Mouse (Mus musculus): ENCODE measurements around the gene Dnaaf5. TPM values are rescaled to one million over a fixed set of nuclear protein-coding genes. Genes with fewer than 3 reads are reported as not detected.

Dnaaf5 gene
- polyA plus RNA-seq (2012; ENCODE audit: insufficient read depth, low replicate concordance): 196 and 533 TPM in 2 replicates

- no peak for TF ChIP-seq FLI1 (IDR thresholded peaks at IDR 0.05; ENCODE audit: low read length)
- TF ChIP-seq GATA1 (IDR thresholded peaks at IDR 0.05; ENCODE audit: borderline replicate concordance, low read length): no peak
- Histone ChIP-seq H3K9me3 (peaks cover 10% of the 10 kb centered on the region), H3K36me3 (replicated peaks; ENCODE audit: low read length) (peaks cover 66% of the 10 kb centered on the region), H3K4me3 (replicated peaks) (peak within 1 kb of the TSS; percentile 97), H3K27me3 (replicated peaks) (no peaks in the 10 kb centered on the region), H3K4me1 (peaks cover 85% of the 10 kb centered on the region)
Observed at GRCm38 (mm10) chr5:139149681-139150602, at the start of gene Dnaaf5, which contains the start of gene Prkar1b. Dnaaf5 (plus strand) TSS chr5:139150223. Prkar1b (minus strand) TSS chr5:139150001.

DNA sequence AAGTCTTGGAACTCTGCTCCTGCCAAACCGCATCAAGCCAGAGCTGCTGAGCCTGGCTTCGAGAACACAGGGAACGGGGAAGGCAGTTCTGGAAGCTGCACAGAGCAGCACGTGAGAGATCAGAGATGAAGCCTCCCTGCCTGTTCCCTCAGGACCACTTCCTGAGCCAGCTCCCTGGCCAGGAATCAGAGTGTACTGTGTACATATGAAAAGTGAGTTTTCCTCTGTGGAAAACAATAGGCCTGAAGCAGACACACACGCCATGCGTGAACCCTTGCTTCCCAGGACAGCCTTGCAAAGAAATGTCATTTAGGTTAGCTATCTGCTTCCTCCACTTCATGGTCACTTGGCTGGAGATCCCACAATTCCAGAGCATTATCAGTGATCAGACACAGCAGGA is 48.2 kb upstream of the Dnaaf5 start:
- Histone ChIP-seq H3K4me3 (replicated peaks) (no peak overlapping the region), H3K27me3 (replicated peaks) (peaks cover 6% of the 10 kb centered on the region), H3K9me3 (peaks cover 24% of the 10 kb centered on the region), H3K36me3 (replicated peaks; ENCODE audit: low read length) (peaks cover 11% of the 10 kb centered on the region), H3K4me1 (peaks cover 62% of the 10 kb centered on the region)
- TF ChIP-seq GATA1 (IDR thresholded peaks at IDR 0.05; ENCODE audit: borderline replicate concordance, low read length) (no peak), FLI1 (IDR thresholded peaks at IDR 0.05; ENCODE audit: low read length) (no peak)

- peak overlapping the region; percentile 4 for H3K4me3 ChIP-seq (replicated peaks)
- no peak for TF ChIP-seq GATA1 (IDR thresholded peaks at IDR 0.05; ENCODE audit: borderline replicate concordance, low read length)
- no peak for TF ChIP-seq FLI1 (IDR thresholded peaks at IDR 0.05; ENCODE audit: low read length)
- H3K36me3 ChIP-seq (replicated peaks; ENCODE audit: low read length): no peaks in the 10 kb centered on the region
- H3K9me3 ChIP-seq: peaks cover 12% of the 10 kb centered on the region
- peaks cover 32% of the 10 kb centered on the region for H3K4me1 ChIP-seq
- peaks cover 47% of the 10 kb centered on the region for H3K27me3 ChIP-seq (replicated peaks)
Observed at GRCm38 (mm10) chr5:139107815-139108214, 42.2 kb upstream of the Dnaaf5 start.

GRCm38 (mm10) chr5:139110140-139110855 is 39.7 kb upstream of the Dnaaf5 start:
- H3K4me3 ChIP-seq (replicated peaks): no peak overlapping the region
- H3K36me3 ChIP-seq (replicated peaks; ENCODE audit: low read length): no peaks in the 10 kb centered on the region
- H3K4me1 ChIP-seq: peaks cover 23% of the 10 kb centered on the region
- TF ChIP-seq FLI1 (IDR thresholded peaks at IDR 0.05; ENCODE audit: low read length) (no peak), GATA1 (IDR thresholded peaks at IDR 0.05; ENCODE audit: borderline replicate concordance, low read length) (no peak)
- peaks cover 54% of the 10 kb centered on the region for H3K27me3 ChIP-seq (replicated peaks)
- H3K9me3 ChIP-seq: no peaks in the 10 kb centered on the region

DNA sequence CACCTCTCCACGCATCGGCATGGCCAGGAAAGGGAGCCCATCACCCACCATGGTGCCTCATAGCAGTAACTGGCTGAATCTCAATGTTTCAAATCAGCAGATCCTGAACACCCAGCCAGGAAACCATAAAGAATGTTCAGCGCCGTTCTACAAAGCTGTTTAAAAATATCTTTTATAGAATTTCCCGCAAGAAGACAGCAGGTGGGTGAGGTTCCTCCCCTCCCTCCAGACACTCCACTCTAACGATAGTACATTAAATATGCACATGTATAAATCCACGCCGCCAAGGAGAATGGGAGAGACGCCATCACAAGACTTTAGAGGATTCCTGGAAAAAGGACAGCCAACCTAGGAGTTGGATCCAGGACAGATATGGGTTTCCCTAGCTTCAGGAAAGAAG is 38.0 kb upstream of the Dnaaf5 start:
- Histone ChIP-seq H3K9me3 (no peaks in the 10 kb centered on the region), H3K4me1 (peaks cover 23% of the 10 kb centered on the region), H3K36me3 (replicated peaks; ENCODE audit: low read length) (no peaks in the 10 kb centered on the region), H3K27me3 (replicated peaks) (peaks cover 56% of the 10 kb centered on the region), H3K4me3 (replicated peaks) (no peak overlapping the region)
- TF ChIP-seq GATA1 (IDR thresholded peaks at IDR 0.05; ENCODE audit: borderline replicate concordance, low read length): no peak
- no peak for TF ChIP-seq FLI1 (IDR thresholded peaks at IDR 0.05; ENCODE audit: low read length)

DNA sequence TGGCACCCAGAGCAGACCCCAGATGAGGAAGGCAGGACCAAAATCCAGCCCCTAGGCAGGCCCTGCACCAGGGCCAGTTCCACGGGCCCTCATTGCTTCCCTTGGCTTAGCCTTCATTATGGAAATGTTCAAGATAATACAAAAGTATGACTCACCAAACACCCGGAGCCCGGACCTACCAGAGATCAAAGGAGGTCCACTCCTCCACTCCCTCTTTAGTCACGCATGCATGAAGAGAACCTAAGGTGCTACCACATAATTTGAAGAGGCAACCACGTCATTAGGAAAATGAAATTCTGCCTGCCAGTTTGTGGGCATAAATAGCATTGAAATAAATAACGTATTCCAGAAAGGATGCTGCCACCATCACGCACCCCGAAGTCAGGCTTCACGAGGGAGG is 37.6 kb upstream of the Dnaaf5 start:
- TF ChIP-seq FLI1 (IDR thresholded peaks at IDR 0.05; ENCODE audit: low read length) (no peak), GATA1 (IDR thresholded peaks at IDR 0.05; ENCODE audit: borderline replicate concordance, low read length) (no peak)
- Histone ChIP-seq H3K27me3 (replicated peaks) (peaks cover 61% of the 10 kb centered on the region), H3K9me3 (no peaks in the 10 kb centered on the region), H3K4me1 (peaks cover 23% of the 10 kb centered on the region), H3K4me3 (replicated peaks) (no peak overlapping the region), H3K36me3 (replicated peaks; ENCODE audit: low read length) (no peaks in the 10 kb centered on the region)

- H3K36me3 ChIP-seq (replicated peaks; ENCODE audit: low read length): no peaks in the 10 kb centered on the region
- peaks cover 34% of the 10 kb centered on the region for H3K4me1 ChIP-seq
- H3K9me3 ChIP-seq: no peaks in the 10 kb centered on the region
- peaks cover 55% of the 10 kb centered on the region for H3K27me3 ChIP-seq (replicated peaks)
- TF ChIP-seq FLI1 (IDR thresholded peaks at IDR 0.05; ENCODE audit: low read length) (no peak), GATA1 (IDR thresholded peaks at IDR 0.05; ENCODE audit: borderline replicate concordance, low read length) (no peak)
- H3K4me3 ChIP-seq (replicated peaks): no peak overlapping the region
Observed at GRCm38 (mm10) chr5:139114876-139115275, 35.1 kb upstream of the Dnaaf5 start.

DNA sequence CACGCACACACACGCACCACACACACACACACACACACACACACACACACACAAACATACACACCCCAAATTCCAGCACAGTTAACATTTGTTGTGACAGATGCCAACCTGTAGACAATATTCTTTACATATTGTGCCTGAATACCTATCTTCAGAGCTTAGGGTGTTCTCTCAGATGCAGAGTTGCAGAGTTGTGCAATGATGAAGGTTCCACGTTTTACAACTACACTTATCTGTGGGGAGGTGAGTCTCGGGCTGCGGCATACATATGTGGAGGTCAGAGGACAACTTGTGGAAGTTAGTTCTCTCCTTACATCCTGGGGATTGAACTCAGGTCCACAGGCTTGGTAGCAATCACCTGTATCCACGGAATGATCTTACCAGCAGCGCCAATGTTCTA is 34.5 kb upstream of the Dnaaf5 start:
- TF ChIP-seq FLI1 (IDR thresholded peaks at IDR 0.05; ENCODE audit: low read length): no peak
- no peak for TF ChIP-seq GATA1 (IDR thresholded peaks at IDR 0.05; ENCODE audit: borderline replicate concordance, low read length)
- H3K27me3 ChIP-seq (replicated peaks): peaks cover 55% of the 10 kb centered on the region
- peaks cover 32% of the 10 kb centered on the region for H3K4me1 ChIP-seq
- H3K36me3 ChIP-seq (replicated peaks; ENCODE audit: low read length): no peaks in the 10 kb centered on the region
- H3K9me3 ChIP-seq: no peaks in the 10 kb centered on the region
- H3K4me3 ChIP-seq (replicated peaks): no peak overlapping the region

GRCm38 (mm10) chr5:139118139-139118960 is 31.7 kb upstream of the Dnaaf5 start:
- Histone ChIP-seq H3K4me3 (replicated peaks) (no peak overlapping the region), H3K27me3 (replicated peaks) (peaks cover 36% of the 10 kb centered on the region), H3K36me3 (replicated peaks; ENCODE audit: low read length) (no peaks in the 10 kb centered on the region), H3K9me3 (peaks cover 8% of the 10 kb centered on the region), H3K4me1 (peaks cover 26% of the 10 kb centered on the region)
- TF ChIP-seq GATA1 (IDR thresholded peaks at IDR 0.05; ENCODE audit: borderline replicate concordance, low read length) (no peak), FLI1 (IDR thresholded peaks at IDR 0.05; ENCODE audit: low read length) (no peak)

All from megakaryocyte, embryonic 14.5 days (primary cell).